Mouse (Mus musculus) lung, embryonic 14.5 days (tissue): ENCODE data around the gene Aqp7. TPM values are rescaled to one million over a fixed set of nuclear protein-coding genes. Genes with fewer than 3 reads are reported as not detected.

Experiments
- ATAC-seq: fragments of 200-750 bp; cut with Nextera tagmentation; 2 replicates; pipeline ENCODE4 v1.8.0; 2017; ENCODE audit warnings: mild to moderate bottlenecking, moderate TSS enrichment, moderate library complexity; ENCODE audit not compliant: insufficient read depth
- DNase-seq: peaks from one replicate; pipeline ENCODE4 v3.0.0-alpha.2; 2015
- H3K27ac ChIP-seq: fragments of 300-500 bp; sonication (generic); 2 replicates; pipeline ENCODE4 v1.5.1; 2014; ENCODE audit warnings: low read depth, mild to moderate bottlenecking, moderate library complexity
- H3K27me3 ChIP-seq: fragments of 300-500 bp; sonication (generic); 2 replicates; pipeline ENCODE4 v1.6.1; 2014; ENCODE audit warnings: low read length, control low read depth; ENCODE audit not compliant: insufficient read depth
- H3K36me3 ChIP-seq: fragments of 300-500 bp; sonication (generic); 2 replicates; pipeline ENCODE4 v1.6.1; 2014; ENCODE audit warnings: control low read depth; ENCODE audit not compliant: insufficient read depth
- H3K4me1 ChIP-seq: fragments of 300-500 bp; sonication (generic); 2 replicates; pipeline ENCODE4 v1.6.1; 2014; ENCODE audit warnings: antibody characterized with exemption, control low read depth; ENCODE audit not compliant: insufficient read depth
- H3K4me2 ChIP-seq: fragments of 300-500 bp; sonication (generic); 2 replicates; pipeline ENCODE4 v1.6.1; 2014; ENCODE audit warnings: mild to moderate bottlenecking
- H3K4me3 ChIP-seq: fragments of 300-500 bp; sonication (generic); 2 replicates; pipeline ENCODE4 v1.5.1; 2014; ENCODE audit warnings: low read depth, low read length
- H3K9ac ChIP-seq: fragments of 300-500 bp; sonication (generic); 2 replicates; pipeline ENCODE4 v1.6.1; 2014
- H3K9me3 ChIP-seq: fragments of 300-500 bp; sonication (generic); 2 replicates; pipeline ENCODE4 v1.6.1; 2016; ENCODE audit warnings: low read depth, low read length, control low read depth
- CTCF ChIP-seq: IDR thresholded peaks from 2 replicates; pipeline ENCODE4 v1.5.1; 2016; ENCODE audit warnings: antibody characterized with exemption, low read depth
- WGBS: fragments of 180-500 bp; shearing (Covaris S2); extraction: QIAGEN DNeasy Blood & Tissue Kit; methylation state at CpG from one replicate; pipeline ENCODE4 v1.1.7; 2014; 5-methylcytosine and 5-hydroxymethylcytosine counted together
- polyA plus RNA-seq: library from polyadenylated mRNA; unstranded; fragments of >200 nt; fragmentation: Nextera tagmentation; extraction: Ambion mirVana; gene quantifications from 2 replicates; pipeline ENCODE4 v1.2.1, GENCODE M21; 2014

Gene Aqp7
- polyA plus RNA-seq, 1 experiment from 2014 or later = not detected

DNA sequence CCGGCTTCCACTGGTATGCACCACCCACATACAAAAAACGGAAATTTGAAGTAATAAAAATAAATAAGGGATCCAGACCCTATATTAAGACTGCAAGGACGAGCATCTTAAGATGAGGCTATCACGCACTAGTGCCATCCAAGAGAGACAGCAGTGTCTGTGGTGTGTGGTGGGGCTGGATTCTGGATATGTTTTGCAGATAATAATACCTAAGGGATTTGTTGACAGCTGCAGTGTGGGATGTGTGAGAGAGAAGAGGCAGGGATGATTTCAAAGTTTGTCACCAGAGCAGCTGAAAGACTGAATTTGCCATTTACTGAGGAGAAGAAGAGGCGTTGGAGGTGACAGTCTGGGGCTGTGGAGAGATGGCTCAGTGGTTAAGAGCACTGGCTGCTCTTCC lies 18.6 kb downstream of the Aqp7 start:
- H3K4me3 ChIP-seq = no peak overlapping the region
- DNase-seq (no peak), ATAC-seq (no peak)
- no peaks in the 10 kb centered on the region for H3K27me3 ChIP-seq
- WGBS = 81% methylated on average over 5 of the region's 5 CpGs
- H3K9ac ChIP-seq = no peak overlapping the region
- no peak overlapping the region for H3K4me2 ChIP-seq
- H3K9me3 ChIP-seq = no peaks in the 10 kb centered on the region
- no peaks in the 10 kb centered on the region for H3K4me1 ChIP-seq
- TF ChIP-seq CTCF = no peak
- H3K36me3 ChIP-seq = peaks cover 13% of the 10 kb centered on the region; the same call in 1 of the 2 replicates
- no peak overlapping the region for H3K27ac ChIP-seq

GRCm38 (mm10) chr4:41028272-41028671 lies 19.7 kb downstream of the Aqp7 start:
- DNase-seq (peak; percentile 32), ATAC-seq (no peak)
- no peak for TF ChIP-seq CTCF
- Histone ChIP-seq H3K9ac (no peak overlapping the region), H3K4me3 (no peak overlapping the region), H3K4me1 (no peaks in the 10 kb centered on the region), H3K27me3 (no peaks in the 10 kb centered on the region), H3K9me3 (no peaks in the 10 kb centered on the region), H3K27ac (no peak overlapping the region), H3K36me3 (peaks cover 24% of the 10 kb centered on the region; the same call in 1 of the 2 replicates), H3K4me2 (no peak overlapping the region)
- 82% methylated on average over 4 of the region's 4 CpGs for WGBS

- no peak for TF ChIP-seq CTCF
Measured at GRCm38 (mm10) chr4:41027872-41028271, 20.1 kb downstream of the Aqp7 start.

DNA sequence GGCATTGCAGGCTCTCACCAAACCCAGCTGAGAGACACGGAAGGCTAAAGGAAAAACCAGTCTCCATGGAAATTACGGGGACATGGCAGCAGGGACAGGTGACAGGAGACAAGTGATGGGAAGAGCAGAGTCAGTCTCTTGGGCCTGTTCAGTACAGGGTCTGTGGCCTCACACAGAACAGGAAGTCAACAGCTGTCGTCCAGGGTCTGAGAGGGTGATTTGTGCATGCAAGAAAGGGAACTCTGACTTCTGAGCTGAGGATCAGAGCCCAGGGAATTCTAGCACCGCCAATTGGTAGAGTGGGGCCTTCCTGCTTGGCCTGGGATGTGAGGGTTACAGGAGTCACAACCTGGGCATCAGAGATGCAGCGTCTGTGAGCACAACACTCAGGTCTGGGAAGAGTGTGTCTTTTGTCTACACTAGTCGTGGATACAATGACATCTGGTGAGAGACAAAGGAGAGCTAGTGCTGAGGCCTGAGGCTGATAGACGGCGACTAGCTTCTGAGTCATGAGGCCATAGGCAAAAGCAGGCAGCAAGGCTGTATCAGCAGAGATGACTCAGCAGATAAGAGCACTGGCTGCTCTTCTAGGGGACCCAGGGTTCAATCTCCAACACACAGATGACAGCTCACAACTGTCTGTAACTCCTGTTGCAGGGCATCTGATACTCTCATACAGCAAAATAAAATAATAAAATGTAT lies 21.7 kb downstream of the Aqp7 start:
- H3K4me3 ChIP-seq = no peak overlapping the region
- TF ChIP-seq CTCF = no peak
- 51% methylated on average over 8 of the region's 8 CpGs for WGBS
- H3K36me3 ChIP-seq = peaks cover 42% of the 10 kb centered on the region; the same call in 1 of the 2 replicates
- H3K4me1 ChIP-seq = no peaks in the 10 kb centered on the region
- H3K9ac ChIP-seq = no peak overlapping the region
- ATAC-seq = no peak
- H3K27me3 ChIP-seq = no peaks in the 10 kb centered on the region
- no peak overlapping the region for H3K4me2 ChIP-seq
- no peaks in the 10 kb centered on the region for H3K9me3 ChIP-seq
- DNase-seq = no peak
- H3K27ac ChIP-seq = no peak overlapping the region

More at GRCm38 (mm10) chr4:41027872-41028271, 20.1 kb downstream of the Aqp7 start:
- ATAC-seq = no peak
- WGBS = 91% methylated on average over 3 of the region's 3 CpGs
- no peak overlapping the region for H3K4me2 ChIP-seq
- no peak overlapping the region for H3K9ac ChIP-seq
- H3K27ac ChIP-seq = no peak overlapping the region
- no peaks in the 10 kb centered on the region for H3K9me3 ChIP-seq
- no peak for DNase-seq
- no peaks in the 10 kb centered on the region for H3K4me1 ChIP-seq
- no peaks in the 10 kb centered on the region for H3K27me3 ChIP-seq
- peaks cover 27% of the 10 kb centered on the region; the same call in 1 of the 2 replicates for H3K36me3 ChIP-seq
- H3K4me3 ChIP-seq = no peak overlapping the region

DNA sequence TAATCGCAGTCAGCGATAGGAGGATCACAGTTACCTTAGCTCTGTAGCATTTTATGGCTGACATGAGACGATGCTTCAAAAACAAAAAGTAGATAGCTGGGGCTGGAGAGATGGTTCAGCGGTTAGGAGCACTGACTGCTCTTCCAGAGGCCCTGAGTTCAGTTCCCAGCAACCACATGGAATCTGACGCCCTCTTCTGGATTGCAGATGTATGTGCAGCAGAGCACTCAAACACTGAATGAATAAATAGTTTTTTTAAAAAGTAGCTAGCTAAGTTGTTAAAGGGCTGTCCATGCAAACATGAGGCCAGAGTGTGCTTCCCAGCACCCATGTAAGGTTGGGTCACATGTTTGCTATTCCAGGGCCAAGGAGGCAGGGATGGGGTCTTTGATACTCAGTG lies 26.8 kb downstream of the Aqp7 start:
- DNase-seq = no peak
- no peak overlapping the region for H3K27ac ChIP-seq
- H3K9me3 ChIP-seq = no peaks in the 10 kb centered on the region
- no peak for TF ChIP-seq CTCF
- WGBS = 92% methylated on average over 5 of the region's 5 CpGs
- peaks cover 75% of the 10 kb centered on the region for H3K36me3 ChIP-seq
- ATAC-seq = no peak
- no peak overlapping the region for H3K9ac ChIP-seq
- H3K4me2 ChIP-seq = no peak overlapping the region
- no peaks in the 10 kb centered on the region for H3K27me3 ChIP-seq
- no peak overlapping the region for H3K4me3 ChIP-seq
- no peaks in the 10 kb centered on the region for H3K4me1 ChIP-seq

DNA sequence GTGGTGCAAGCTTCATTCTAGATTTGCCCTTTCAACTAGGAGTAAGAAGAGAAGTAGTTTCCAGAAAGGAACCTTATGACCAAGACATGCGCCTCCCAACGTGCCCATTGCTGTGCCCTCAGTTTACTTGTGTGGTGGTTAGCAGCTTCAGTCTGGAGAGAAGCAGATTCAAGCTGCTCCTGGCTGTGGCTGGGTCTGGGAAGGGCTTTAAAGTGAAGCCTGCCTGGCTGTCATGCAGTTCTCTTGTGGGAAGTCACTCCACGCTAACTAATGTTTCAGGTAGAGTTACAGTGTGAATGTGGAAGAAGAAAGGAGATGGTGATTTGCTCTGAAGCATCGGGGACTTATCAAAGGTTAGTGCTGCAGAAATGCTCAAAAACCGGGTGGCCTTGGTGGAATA lies 32.1 kb downstream of the Aqp7 start:
- peaks cover 78% of the 10 kb centered on the region for H3K36me3 ChIP-seq
- 86% methylated on average over 5 of the region's 5 CpGs for WGBS
- H3K9ac ChIP-seq = no peak overlapping the region

GRCm38 (mm10) chr4:41013351-41013750 lies 34.6 kb downstream of the Aqp7 start:
- H3K4me1 ChIP-seq = no peaks in the 10 kb centered on the region
- no peaks in the 10 kb centered on the region for H3K27me3 ChIP-seq
- no peak overlapping the region for H3K27ac ChIP-seq
- no peak for TF ChIP-seq CTCF
- H3K9ac ChIP-seq = no peak overlapping the region
- peaks cover 85% of the 10 kb centered on the region for H3K36me3 ChIP-seq
- no peak overlapping the region for H3K4me2 ChIP-seq
- ATAC-seq = no peak
- DNase-seq = no peak
- H3K4me3 ChIP-seq = no peak overlapping the region
- WGBS = 72% methylated on average over 3 of the region's 3 CpGs
- no peaks in the 10 kb centered on the region for H3K9me3 ChIP-seq

More for the DNA sequence above, 32.1 kb downstream of the Aqp7 start:
- Histone ChIP-seq H3K9me3 (no peaks in the 10 kb centered on the region), H3K4me2 (no peak overlapping the region), H3K4me3 (no peak overlapping the region), H3K27ac (no peak overlapping the region), H3K4me1 (no peaks in the 10 kb centered on the region), H3K27me3 (no peaks in the 10 kb centered on the region)
- no peak for ATAC-seq
- no peak for TF ChIP-seq CTCF
- no peak for DNase-seq
